Mouse (Mus musculus) neural tube, embryonic 12.5 days (tissue): ENCODE data around the gene Slco6d1. TPM values are rescaled to one million over a fixed set of nuclear protein-coding genes. Genes with fewer than 3 reads are reported as not detected.
"Not testable (repeated sequence)": the region's sequence is repeated elsewhere in the genome, so short reads cannot be mapped to it uniquely, and the experiment has no call there.

Experiments used
- ATAC-seq: fragments of 200-750 bp; cut with Nextera tagmentation; 2 replicates; pipeline ENCODE4 v1.8.0; 2017; ENCODE audit warnings: low read depth, mild to moderate bottlenecking, moderate TSS enrichment, moderate library complexity; ENCODE audit not compliant: low FRiP score
- H3K27ac ChIP-seq: fragments of 300-500 bp; sonication (generic); 2 replicates; pipeline ENCODE4 v1.5.1; 2016
- H3K27me3 ChIP-seq: fragments of 300-500 bp; sonication (generic); replicated peaks from 2 replicates; pipeline ENCODE4 v1.6.1; 2016; ENCODE audit warnings: mild to moderate bottlenecking
- H3K36me3 ChIP-seq: fragments of 300-500 bp; sonication (generic); 2 replicates; pipeline ENCODE4 v1.6.1; 2016; ENCODE audit warnings: mild to moderate bottlenecking
- H3K4me1 ChIP-seq: fragments of 300-500 bp; sonication (generic); 2 replicates; pipeline ENCODE4 v1.6.1; 2016
- H3K4me2 ChIP-seq: fragments of 300-500 bp; sonication (generic); replicated peaks from 2 replicates; pipeline ENCODE4 v1.6.1; 2016; ENCODE audit warnings: mild to moderate bottlenecking
- H3K4me3 ChIP-seq: fragments of 300-500 bp; sonication (generic); 2 replicates; pipeline ENCODE4 v1.5.1; 2016
- H3K9ac ChIP-seq: fragments of 300-500 bp; sonication (generic); 2 replicates; pipeline ENCODE4 v1.6.1; 2016; ENCODE audit warnings: mild to moderate bottlenecking
- H3K9me3 ChIP-seq: fragments of 300-500 bp; sonication (generic); 2 replicates; pipeline ENCODE4 v1.6.1; 2016; ENCODE audit warnings: mild to moderate bottlenecking
- WGBS: fragments of 180-500 bp; shearing (Covaris S2); methylation state at CpG from one replicate; pipeline ENCODE4 v1.1.7; 2016; 5-methylcytosine and 5-hydroxymethylcytosine counted together
- polyA plus RNA-seq: library from polyadenylated mRNA; unstranded; fragments of >200 nt; fragmentation: Nextera tagmentation; extraction: Ambion mirVana; gene quantifications from 2 replicates; pipeline ENCODE4 v1.2.1, GENCODE M21; 2016

The Slco6d1 gene
- polyA plus RNA-seq, result not detected in 2 replicates

GRCm38 (mm10) chr1:98420824-98421223, at the start of gene Slco6d1:
TSS of gene Slco6d1 (plus strand) at chr1:98421124.
- no peaks in the 10 kb centered on the region for H3K9me3 ChIP-seq
- no peaks in the 10 kb centered on the region for H3K27me3 ChIP-seq
- H3K9ac ChIP-seq, result no peak within 1 kb of the TSS
- no peak within 1 kb of the TSS for H3K4me2 ChIP-seq
- no peak for ATAC-seq
- no peak within 1 kb of the TSS for H3K4me3 ChIP-seq
- H3K4me1 ChIP-seq, result no peaks in the 10 kb centered on the region
- H3K27ac ChIP-seq, result no peak within 1 kb of the TSS
- WGBS, result 88% methylated on average over 10 of the region's 10 CpGs
- H3K36me3 ChIP-seq, result no peaks in the 10 kb centered on the region

DNA sequence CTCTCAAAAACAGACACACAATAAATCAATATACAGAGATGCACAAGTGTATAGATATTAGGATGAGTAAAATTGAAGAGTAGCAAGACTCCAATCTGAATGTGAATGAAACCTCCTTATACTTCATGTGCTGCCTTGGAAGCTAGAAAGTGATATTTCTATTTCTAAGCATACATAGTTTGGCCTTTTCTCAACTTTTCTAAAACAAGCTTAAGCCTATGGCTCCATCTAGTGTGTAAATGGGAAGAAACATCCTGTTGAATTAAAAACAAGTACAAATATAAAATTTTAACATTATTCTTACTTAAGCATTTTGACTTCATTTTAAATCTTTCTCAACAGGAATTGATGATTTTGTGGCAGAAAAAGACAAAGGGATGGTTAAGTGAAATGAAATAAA, 28.9 kb upstream of the Slco6d1 start:
- no peaks in the 10 kb centered on the region for H3K27me3 ChIP-seq
- no peaks in the 10 kb centered on the region for H3K36me3 ChIP-seq
- no peaks in the 10 kb centered on the region for H3K4me1 ChIP-seq
- H3K27ac ChIP-seq, result no peak overlapping the region
- H3K9ac ChIP-seq, result no peak overlapping the region
- H3K9me3 ChIP-seq, result no peaks in the 10 kb centered on the region
- no peak for ATAC-seq
- H3K4me3 ChIP-seq, result no peak overlapping the region
- no peak overlapping the region for H3K4me2 ChIP-seq

DNA sequence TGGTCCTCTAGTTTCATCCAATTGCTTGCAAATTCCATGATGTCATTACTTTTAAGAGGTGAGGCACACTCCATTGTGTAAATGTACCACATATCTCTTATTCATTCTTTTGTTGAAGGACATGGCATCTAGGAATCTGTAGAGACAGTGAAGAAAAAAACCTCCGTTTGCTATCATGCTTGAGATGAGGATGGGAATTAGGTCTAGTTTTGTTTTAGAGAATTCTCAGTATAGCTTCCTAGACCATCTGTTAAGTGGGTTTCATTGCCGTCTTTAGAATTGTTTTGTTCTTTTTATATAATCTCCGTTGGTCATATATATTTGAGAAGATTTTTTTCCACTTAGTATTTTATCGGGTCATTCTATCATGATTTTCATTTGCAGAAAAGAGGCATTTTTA, 27.0 kb downstream of the Slco6d1 start:
- Histone ChIP-seq H3K9ac (no peak overlapping the region), H3K4me3 (no peak overlapping the region), H3K27ac (no peak overlapping the region), H3K4me1 (no peaks in the 10 kb centered on the region), H3K27me3 (no peaks in the 10 kb centered on the region), H3K36me3 (no peaks in the 10 kb centered on the region), H3K9me3 (no peaks in the 10 kb centered on the region), H3K4me2 (no peak overlapping the region)
- WGBS, result 86% methylated on average over 4 of the region's 4 CpGs
- no peak for ATAC-seq

- H3K9ac ChIP-seq, H3K4me2 ChIP-seq, H3K27ac ChIP-seq, H3K4me3 ChIP-seq, H3K27me3 ChIP-seq, H3K4me1 ChIP-seq, H3K9me3 ChIP-seq, H3K36me3 ChIP-seq, ATAC-seq: not testable (repeated sequence)
- WGBS, result 91% methylated on average over 8 of the region's 8 CpGs
These were observed 38.3 kb downstream of the Slco6d1 start for GRCm38 (mm10) chr1:98459224-98459623.

- ATAC-seq, H3K36me3 ChIP-seq, H3K9me3 ChIP-seq, H3K4me3 ChIP-seq, H3K4me1 ChIP-seq, H3K27ac ChIP-seq, H3K4me2 ChIP-seq, H3K9ac ChIP-seq, H3K27me3 ChIP-seq: not testable (repeated sequence)
- WGBS, result 69% methylated on average over 1 of the region's 1 CpGs
These were observed 55.5 kb downstream of the Slco6d1 start for GRCm38 (mm10) chr1:98476381-98476780.

DNA sequence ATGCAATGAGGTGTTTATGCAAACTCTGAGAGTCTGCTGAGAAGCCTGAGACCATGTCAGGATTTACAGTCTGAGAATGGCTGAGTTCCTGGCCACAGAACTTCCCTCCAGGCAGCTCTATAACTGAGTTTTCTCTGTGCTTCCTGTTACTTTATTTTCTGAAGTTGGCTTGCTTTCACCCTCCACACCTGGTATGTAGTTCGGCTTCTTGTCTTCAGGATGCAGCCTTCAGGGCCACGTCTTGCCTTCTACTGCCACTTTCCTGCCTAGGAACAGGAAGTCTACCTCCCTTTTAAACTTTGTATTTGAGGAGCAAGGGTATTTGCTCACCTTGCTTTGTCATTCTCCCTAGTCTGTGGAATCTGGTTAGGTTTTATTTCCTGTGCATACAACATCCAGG, 58.3 kb downstream of the Slco6d1 start:
- Histone ChIP-seq H3K9me3 (no peaks in the 10 kb centered on the region), H3K4me3 (no peak overlapping the region), H3K4me1 (no peaks in the 10 kb centered on the region), H3K9ac (no peak overlapping the region), H3K4me2 (no peak overlapping the region), H3K36me3 (no peaks in the 10 kb centered on the region), H3K27me3 (no peaks in the 10 kb centered on the region), H3K27ac (no peak overlapping the region)
- 77% methylated on average over 2 of the region's 2 CpGs for WGBS
- no peak for ATAC-seq

GRCm38 (mm10) chr1:98505982-98506381, 85.1 kb downstream of the Slco6d1 start:
- Histone ChIP-seq H3K4me1 (no peaks in the 10 kb centered on the region), H3K4me2 (no peak overlapping the region), H3K4me3 (no peak overlapping the region), H3K27me3 (no peaks in the 10 kb centered on the region), H3K27ac (no peak overlapping the region), H3K36me3 (no peaks in the 10 kb centered on the region), H3K9me3 (no peaks in the 10 kb centered on the region), H3K9ac (no peak overlapping the region)
- 86% methylated on average over 2 of the region's 2 CpGs for WGBS
- no peak for ATAC-seq

DNA sequence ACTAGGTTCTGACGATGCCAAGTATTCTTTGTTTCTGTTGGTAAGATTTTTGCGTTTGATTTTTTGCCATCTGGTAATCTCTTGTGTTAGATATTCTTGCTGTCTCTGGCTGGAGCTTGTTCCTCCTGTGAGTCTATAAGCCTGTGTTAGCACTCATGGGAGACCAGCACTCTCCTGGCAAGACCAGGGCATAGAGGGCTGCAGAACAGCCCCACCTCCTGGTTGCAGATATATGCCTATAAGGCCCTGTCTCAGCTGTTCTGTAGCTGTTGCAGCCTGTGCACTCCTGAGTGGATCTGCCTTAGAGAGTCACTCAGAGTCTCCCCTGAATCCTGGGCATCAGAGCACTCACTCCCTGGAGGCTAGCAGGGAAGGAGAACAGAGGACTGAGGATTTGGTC, 102.1 kb downstream of the Slco6d1 start:
- no peak overlapping the region for H3K4me2 ChIP-seq
- H3K27ac ChIP-seq, result no peak overlapping the region
- 84% methylated on average over 2 of the region's 2 CpGs for WGBS
- no peaks in the 10 kb centered on the region for H3K36me3 ChIP-seq
- no peaks in the 10 kb centered on the region for H3K9me3 ChIP-seq
- no peaks in the 10 kb centered on the region for H3K4me1 ChIP-seq
- no peak for ATAC-seq
- no peak overlapping the region for H3K9ac ChIP-seq
- no peaks in the 10 kb centered on the region for H3K27me3 ChIP-seq
- H3K4me3 ChIP-seq, result no peak overlapping the region

DNA sequence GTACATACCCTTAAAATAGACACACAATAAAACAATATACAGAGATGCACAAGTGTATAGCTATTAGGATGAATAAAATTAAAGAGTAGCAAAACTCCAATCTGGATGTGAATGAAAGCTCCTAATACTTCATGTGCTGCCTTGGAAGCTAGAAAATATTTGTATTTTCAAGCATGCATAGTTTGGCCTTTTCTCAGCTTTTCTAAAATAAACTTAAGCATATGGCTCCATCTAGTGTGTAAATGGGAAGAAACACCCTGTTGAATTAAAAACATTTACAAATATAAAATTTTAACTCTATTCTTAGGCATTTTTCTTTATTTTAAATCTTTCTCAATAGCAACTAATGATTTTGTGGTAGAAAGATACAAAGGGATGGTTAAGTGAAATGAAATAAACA, 102.6 kb downstream of the Slco6d1 start:
- H3K4me1 ChIP-seq, result no peaks in the 10 kb centered on the region
- no peak for ATAC-seq

DNA sequence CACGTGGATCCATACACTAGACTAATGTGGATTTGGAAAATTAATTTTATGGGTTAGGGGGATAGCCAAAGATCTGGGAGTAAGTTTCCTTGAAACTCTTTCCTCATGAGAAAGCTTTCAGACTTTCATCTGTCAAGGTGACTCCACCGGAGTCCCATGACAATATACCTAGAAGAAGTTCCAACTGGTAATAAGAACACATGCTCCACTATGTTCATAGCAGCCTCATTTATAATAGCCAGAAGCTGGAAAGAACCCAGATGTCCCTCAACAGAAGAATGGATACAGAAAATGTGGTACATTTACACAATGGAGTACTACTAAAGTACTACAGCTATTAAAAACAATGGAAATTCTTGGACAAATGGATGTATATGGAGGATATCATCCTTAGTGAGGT, 107.4 kb downstream of the Slco6d1 start:
- not testable (repeated sequence) for H3K4me3 ChIP-seq, H3K27me3 ChIP-seq, H3K9ac ChIP-seq, H3K36me3 ChIP-seq, H3K27ac ChIP-seq, H3K4me1 ChIP-seq, H3K9me3 ChIP-seq, ATAC-seq, H3K4me2 ChIP-seq
- WGBS, result 66% methylated on average over 2 of the region's 2 CpGs

More for the DNA sequence above, 102.6 kb downstream of the Slco6d1 start:
- Histone ChIP-seq H3K9me3 (no peaks in the 10 kb centered on the region), H3K4me3 (no peak overlapping the region), H3K9ac (no peak overlapping the region), H3K36me3 (no peaks in the 10 kb centered on the region), H3K27ac (no peak overlapping the region), H3K4me2 (no peak overlapping the region), H3K27me3 (no peaks in the 10 kb centered on the region)

DNA sequence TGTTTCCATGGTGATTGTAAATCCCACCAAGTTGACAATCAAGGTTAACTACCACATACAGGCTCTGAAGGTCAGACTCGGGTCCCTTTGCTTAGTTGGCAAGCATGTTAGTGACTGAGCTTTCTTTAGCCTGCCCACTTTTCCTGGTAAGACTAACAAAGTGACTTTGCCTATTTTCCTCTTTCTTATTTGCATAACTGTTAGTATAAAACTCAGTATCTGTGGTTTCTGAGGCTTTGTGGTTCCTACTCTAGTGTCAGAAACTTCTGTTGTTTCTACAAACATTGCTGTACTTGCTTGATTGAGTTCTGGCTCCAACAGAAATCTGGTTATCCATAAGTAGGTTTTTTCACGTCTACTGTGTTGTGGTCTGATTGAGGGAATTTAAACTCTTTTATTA, 124.4 kb downstream of the Slco6d1 start:
- no peaks in the 10 kb centered on the region for H3K27me3 ChIP-seq
- no peak overlapping the region for H3K4me3 ChIP-seq
- no peaks in the 10 kb centered on the region for H3K9me3 ChIP-seq
- H3K27ac ChIP-seq, result no peak overlapping the region
- ATAC-seq, result no peak
- H3K36me3 ChIP-seq, result no peaks in the 10 kb centered on the region
- 85% methylated on average over 2 of the region's 2 CpGs for WGBS
- H3K4me2 ChIP-seq, result no peak overlapping the region
- H3K4me1 ChIP-seq, result no peaks in the 10 kb centered on the region
- no peak overlapping the region for H3K9ac ChIP-seq

DNA sequence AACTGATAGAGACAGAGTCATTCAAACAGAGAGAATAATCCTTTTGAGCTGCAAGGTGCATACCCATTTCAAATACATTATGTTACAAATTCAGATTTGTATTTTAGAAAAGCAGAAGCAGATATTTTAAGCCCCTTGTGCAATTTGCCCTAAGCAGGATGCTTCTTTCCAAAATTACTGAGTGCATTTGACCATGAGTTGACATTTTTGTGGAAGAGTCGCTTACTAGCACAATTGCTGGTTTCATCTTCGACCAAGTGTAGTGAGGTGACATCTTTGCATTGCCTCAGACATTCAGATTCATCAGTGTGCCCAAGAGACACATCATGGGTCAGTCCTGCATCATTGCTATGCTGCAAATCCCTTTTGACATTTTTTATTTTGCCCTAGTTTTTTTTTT, 133.5 kb downstream of the Slco6d1 start:
- no peak overlapping the region for H3K4me3 ChIP-seq
- no peak overlapping the region for H3K4me2 ChIP-seq
- H3K27me3 ChIP-seq, result no peaks in the 10 kb centered on the region
- 83% methylated on average over 2 of the region's 2 CpGs for WGBS
- no peaks in the 10 kb centered on the region for H3K36me3 ChIP-seq
- no peak overlapping the region for H3K9ac ChIP-seq
- no peak for ATAC-seq
- no peaks in the 10 kb centered on the region for H3K9me3 ChIP-seq
- no peaks in the 10 kb centered on the region for H3K4me1 ChIP-seq
- H3K27ac ChIP-seq, result no peak overlapping the region

DNA sequence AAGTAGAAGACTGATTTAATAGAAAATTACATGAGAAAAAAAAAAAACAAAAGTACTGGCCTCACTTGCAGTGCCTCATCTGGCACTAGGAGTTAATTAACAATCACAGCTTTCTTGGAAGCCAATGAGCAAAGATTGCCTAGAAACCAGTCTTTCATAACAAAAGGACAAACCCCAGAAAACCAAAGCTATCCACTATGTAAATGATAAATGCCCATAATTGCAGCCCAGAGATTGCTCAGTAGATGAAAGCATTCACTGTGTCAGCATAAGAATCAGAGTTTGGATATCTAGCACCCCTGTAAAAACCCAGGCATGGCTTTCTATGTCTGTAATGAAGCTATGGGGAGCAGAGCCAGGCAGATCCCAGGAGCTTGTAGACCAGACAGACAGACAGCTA, 144.8 kb downstream of the Slco6d1 start:
- ATAC-seq, result no peak
- Histone ChIP-seq H3K4me2 (no peak overlapping the region), H3K36me3 (no peaks in the 10 kb centered on the region), H3K4me1 (no peaks in the 10 kb centered on the region), H3K27me3 (no peaks in the 10 kb centered on the region), H3K9me3 (no peaks in the 10 kb centered on the region), H3K27ac (no peak overlapping the region), H3K9ac (no peak overlapping the region), H3K4me3 (no peak overlapping the region)
